Mouse (Mus musculus) CH12.LX (cell line): ENCODE measurements around the gene Ccdc85b.

Source experiments
- CTCF ChIP-seq, 2 experiments: IDR thresholded peaks in 1 of 2; conservative IDR thresholded peaks in 1 of 2; 2 replicates each; pipeline ENCODE4 v1.5.1; 2011 to 2012; ENCODE audit warnings: low read depth in 2 of 2, low read length in 2 of 2, improper control_type of control experiment in 1 of 2, inconsistent platforms in 1 of 2, mild to moderate bottlenecking in 1 of 2, moderate library complexity in 1 of 2
- ELF1 ChIP-seq: IDR thresholded peaks from 2 replicates; pipeline ENCODE4 v1.6.1; 2014; ENCODE audit warnings: low read depth, mild to moderate bottlenecking, inconsistent platforms, low read length, improper control_type of control experiment
- IRF4 ChIP-seq: IDR thresholded peaks from 2 replicates; pipeline ENCODE4 v1.6.1; 2014; ENCODE audit warnings: low read depth, mild to moderate bottlenecking, inconsistent platforms, low read length, improper control_type of control experiment
- MAX ChIP-seq: IDR thresholded peaks from 2 replicates; pipeline ENCODE4 v1.6.1; 2011; ENCODE audit warnings: low read length, improper control_type of control experiment
- MEF2A ChIP-seq: IDR thresholded peaks from 2 replicates; pipeline ENCODE4 v1.6.1; 2014; ENCODE audit warnings: low read depth, mild to moderate bottlenecking, inconsistent platforms, low read length, improper control_type of control experiment, borderline replicate concordance
- POLR2A ChIP-seq: IDR thresholded peaks from 2 replicates; pipeline ENCODE4 v1.6.1; 2011; ENCODE audit warnings: low read depth, mild to moderate bottlenecking, improper control_type of control experiment, low read length
- SMC3 ChIP-seq: IDR thresholded peaks from 2 replicates; pipeline ENCODE4 v1.6.1; 2011; ENCODE audit warnings: low read depth, low read length, improper control_type of control experiment
- UBTF ChIP-seq: IDR thresholded peaks from 2 replicates; pipeline ENCODE4 v1.6.1; 2012; ENCODE audit warnings: low read depth, mild to moderate bottlenecking, inconsistent platforms, low read length, improper control_type of control experiment, moderate library complexity
- ZC3H11A ChIP-seq: IDR thresholded peaks from 2 replicates; pipeline ENCODE4 v1.6.1; 2012; ENCODE audit warnings: low read depth, mild to moderate bottlenecking, inconsistent platforms, low read length, improper control_type of control experiment

- TF ChIP-seq POLR2A, result no peak
- TF ChIP-seq SMC3, result no peak
- TF ChIP-seq MAX, result no peak
- TF ChIP-seq MEF2A, result no peak
- no peak for TF ChIP-seq CTCF (conservative IDR thresholded peaks at IDR 0.05 in 1 of 2, IDR thresholded peaks at IDR 0.05 in 1 of 2; ENCODE audit: low read depth in 2 of 2, low read length in 2 of 2)
- TF ChIP-seq ZC3H11A, result no peak
- no peak for TF ChIP-seq UBTF
- no peak for TF ChIP-seq ELF1
- no peak for TF ChIP-seq IRF4
Measured at GRCm38 (mm10) chr19:5420579-5420978, 37.1 kb downstream of the Ccdc85b start.
